Mouse (Mus musculus) intestine, postnatal 0 days (tissue): ENCODE results near the gene Spdef. TPM values are rescaled to one million over a fixed set of nuclear protein-coding genes. Genes with fewer than 3 reads are reported as not detected.

ENCODE experiments used
- ATAC-seq: fragments of 200-750 bp; cut with Nextera tagmentation; 2 replicates; pipeline ENCODE4 v1.8.0; 2017; ENCODE audit warnings: mild to moderate bottlenecking, moderate TSS enrichment, moderate library complexity
- H3K27ac ChIP-seq: fragments of 300-500 bp; sonication (generic); 2 replicates; pipeline ENCODE4 v1.5.1; 2014; ENCODE audit warnings: mild to moderate bottlenecking, low read depth, low read length, moderate library complexity
- H3K27me3 ChIP-seq: fragments of 300-500 bp; sonication (generic); replicated peaks from 2 replicates; pipeline ENCODE4 v1.6.1; 2014; ENCODE audit warnings: low read length, mixed read lengths; ENCODE audit not compliant: control insufficient read depth, insufficient read depth
- H3K36me3 ChIP-seq: fragments of 300-500 bp; sonication (generic); 2 replicates; pipeline ENCODE4 v1.6.1; 2014; ENCODE audit warnings: mild to moderate bottlenecking, moderate library complexity; ENCODE audit not compliant: control insufficient read depth, insufficient read depth
- H3K4me1 ChIP-seq: fragments of 300-500 bp; sonication (generic); replicated peaks from 2 replicates; pipeline ENCODE4 v1.6.1; 2014; ENCODE audit warnings: antibody characterized with exemption, low read length, mixed read lengths; ENCODE audit not compliant: control insufficient read depth, insufficient read depth
- H3K4me2 ChIP-seq: fragments of 300-500 bp; sonication (generic); replicated peaks from 2 replicates; pipeline ENCODE4 v1.6.1; 2014; ENCODE audit warnings: low read depth, mild to moderate bottlenecking, moderate library complexity
- H3K4me3 ChIP-seq: fragments of 300-500 bp; sonication (generic); 2 replicates; pipeline ENCODE4 v1.5.1; 2014; ENCODE audit warnings: low read depth, low read length
- H3K9ac ChIP-seq: fragments of 300-500 bp; sonication (generic); 2 replicates; pipeline ENCODE4 v1.6.1; 2014; ENCODE audit warnings: mild to moderate bottlenecking, low read depth, low read length
- H3K9me3 ChIP-seq: fragments of 300-500 bp; sonication (generic); 2 replicates; pipeline ENCODE4 v1.6.1; 2016; ENCODE audit warnings: mixed run types; ENCODE audit not compliant: control insufficient read depth
- CTCF ChIP-seq: sonication (generic); IDR thresholded peaks from 2 replicates; pipeline ENCODE4 v1.5.1; 2016; ENCODE audit warnings: low read depth, mild to moderate bottlenecking, control low read depth, antibody characterized with exemption, moderate library complexity
- WGBS: fragments of 180-500 bp; shearing (Covaris S2); extraction: QIAGEN DNeasy Blood & Tissue Kit; methylation state at CpG from one replicate; pipeline ENCODE4 v1.1.7; 2014; 5-methylcytosine and 5-hydroxymethylcytosine counted together
- polyA plus RNA-seq: library from polyadenylated mRNA; unstranded; fragments of >200 nt; fragmentation: Nextera tagmentation; extraction: Ambion mirVana; gene quantifications from 2 replicates; pipeline ENCODE4 v1.2.1, GENCODE M21; 2015

Gene Spdef
- 8.9 and 9.9 TPM in 2 replicates for polyA plus RNA-seq

DNA sequence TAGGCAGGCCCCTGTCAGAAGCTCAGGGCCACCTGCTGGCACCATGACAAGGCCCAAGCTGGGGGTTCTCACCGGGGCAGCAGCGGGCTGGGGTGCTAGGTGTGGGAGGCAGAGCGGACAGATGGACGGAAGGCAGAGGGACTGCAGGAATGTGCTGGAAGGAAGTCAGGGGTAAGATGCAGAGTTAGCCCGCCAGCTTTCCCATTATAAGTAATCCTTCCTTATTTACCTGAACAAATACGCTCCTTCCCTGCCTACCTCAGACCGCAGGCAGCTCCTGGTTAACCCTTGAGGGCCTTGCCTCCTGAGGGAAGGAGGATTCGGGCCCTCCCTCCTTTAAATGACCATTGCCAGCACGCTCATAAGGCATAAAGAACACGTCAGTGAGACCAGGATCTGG, at the start of gene Spdef:
Spdef (minus strand) TSS at position 186 of the 400 bp plus-strand sequence.
- no peak for TF ChIP-seq CTCF
- WGBS, result 56% methylated on average over 10 of the region's 10 CpGs
- Histone ChIP-seq H3K27me3 (no peaks in the 10 kb centered on the region), H3K9ac (0 out of 2 replicates have a peak within 1 kb of the TSS, but pooled peaks have one; percentile 7), H3K4me3 (0 out of 2 replicates have a peak within 1 kb of the TSS, but pooled peaks have one; percentile 9), H3K27ac (no peak within 1 kb of the TSS), H3K9me3 (no peaks in the 10 kb centered on the region), H3K4me1 (no peaks in the 10 kb centered on the region), H3K36me3 (no peaks in the 10 kb centered on the region), H3K4me2 (peak within 1 kb of the TSS; percentile 24; the same call in 1 of the 2 replicates)
- ATAC-seq, result no peak

DNA sequence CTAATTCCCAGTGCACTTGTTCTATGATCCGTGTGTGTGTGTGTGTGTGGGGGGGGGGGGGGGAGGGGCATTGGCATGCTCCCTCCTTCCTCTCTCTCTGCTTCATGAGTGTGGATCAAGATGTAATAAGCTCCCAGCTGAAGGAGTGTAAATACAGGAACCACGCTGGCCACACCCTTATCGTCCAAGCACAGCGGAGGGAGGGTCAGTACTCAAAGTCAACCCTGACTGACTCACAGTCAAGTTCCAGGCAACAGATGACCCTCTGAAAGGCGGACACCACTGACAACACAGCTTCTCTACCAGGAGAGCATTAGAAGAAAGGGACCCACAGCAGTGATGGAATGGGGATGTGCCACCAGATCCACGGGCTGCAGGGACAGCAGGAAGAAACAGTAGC, 49.1 kb upstream of the Spdef start:
- H3K4me3 ChIP-seq, result no peak overlapping the region
- TF ChIP-seq CTCF, result no peak
- H3K9ac ChIP-seq, result no peak overlapping the region
- WGBS, result 33% methylated on average over 6 of the region's 6 CpGs
- H3K27me3 ChIP-seq, result no peaks in the 10 kb centered on the region
- no peaks in the 10 kb centered on the region for H3K9me3 ChIP-seq
- H3K4me2 ChIP-seq, result no peak overlapping the region
- ATAC-seq, result no peak
- H3K4me1 ChIP-seq, result no peaks in the 10 kb centered on the region
- H3K27ac ChIP-seq, result 0 out of 2 replicates have a peak overlapping the region, but pooled peaks have one; percentile 35
- H3K36me3 ChIP-seq, result peaks cover 13% of the 10 kb centered on the region

DNA sequence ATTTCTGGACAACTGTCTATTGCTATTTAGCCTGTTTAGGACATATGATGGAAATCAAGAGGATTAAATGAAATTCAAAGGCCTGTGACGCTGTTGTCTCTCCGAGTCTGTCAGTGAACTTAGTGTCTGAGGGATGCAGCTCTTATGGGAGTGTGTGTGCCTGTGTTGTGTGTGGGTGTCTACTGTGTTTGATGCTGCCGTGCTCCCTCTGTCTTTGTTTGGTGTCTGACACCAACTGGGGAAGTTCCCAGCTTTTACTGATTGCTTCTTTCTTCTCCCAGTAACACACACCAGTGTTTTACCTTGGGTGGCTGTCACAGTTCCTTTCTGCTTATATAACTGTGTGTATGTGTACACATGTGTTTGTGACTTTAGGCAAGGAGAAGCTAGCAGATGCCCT, 45.4 kb upstream of the Spdef start:
- Histone ChIP-seq H3K4me3 (no peak overlapping the region), H3K4me2 (no peak overlapping the region), H3K27ac (no peak overlapping the region), H3K27me3 (no peaks in the 10 kb centered on the region), H3K36me3 (peaks cover 19% of the 10 kb centered on the region; the same call in 1 of the 2 replicates), H3K4me1 (no peaks in the 10 kb centered on the region), H3K9ac (no peak overlapping the region), H3K9me3 (no peaks in the 10 kb centered on the region)
- ATAC-seq, result no peak
- 93% methylated on average over 3 of the region's 3 CpGs for WGBS
- TF ChIP-seq CTCF, result no peak

DNA sequence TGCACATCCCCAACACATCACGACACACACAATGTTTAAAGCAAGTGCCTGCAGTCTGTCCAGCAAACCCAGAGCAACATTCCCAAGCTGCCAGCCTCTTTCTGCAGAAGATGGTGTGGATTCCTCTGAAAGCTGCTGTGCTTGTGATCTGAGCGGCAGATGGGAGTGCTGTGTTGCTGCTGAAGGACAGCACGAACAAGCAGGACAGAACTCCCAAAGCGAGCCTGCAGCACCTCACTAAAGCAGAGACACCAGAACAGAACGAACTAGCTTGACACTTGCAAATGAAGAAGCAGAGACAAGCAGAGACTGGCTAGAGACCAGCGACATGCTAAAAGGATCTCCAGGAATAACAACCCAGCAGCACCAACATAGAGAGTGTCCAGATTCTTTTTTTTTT, 42.9 kb upstream of the Spdef start:
- TF ChIP-seq CTCF, result no peak
- Histone ChIP-seq H3K4me3 (no peak overlapping the region), H3K4me1 (no peaks in the 10 kb centered on the region), H3K4me2 (no peak overlapping the region), H3K9ac (no peak overlapping the region), H3K27ac (no peak overlapping the region), H3K27me3 (no peaks in the 10 kb centered on the region), H3K36me3 (peaks cover 30% of the 10 kb centered on the region), H3K9me3 (no peaks in the 10 kb centered on the region)
- 80% methylated on average over 6 of the region's 6 CpGs for WGBS
- ATAC-seq, result no peak

DNA sequence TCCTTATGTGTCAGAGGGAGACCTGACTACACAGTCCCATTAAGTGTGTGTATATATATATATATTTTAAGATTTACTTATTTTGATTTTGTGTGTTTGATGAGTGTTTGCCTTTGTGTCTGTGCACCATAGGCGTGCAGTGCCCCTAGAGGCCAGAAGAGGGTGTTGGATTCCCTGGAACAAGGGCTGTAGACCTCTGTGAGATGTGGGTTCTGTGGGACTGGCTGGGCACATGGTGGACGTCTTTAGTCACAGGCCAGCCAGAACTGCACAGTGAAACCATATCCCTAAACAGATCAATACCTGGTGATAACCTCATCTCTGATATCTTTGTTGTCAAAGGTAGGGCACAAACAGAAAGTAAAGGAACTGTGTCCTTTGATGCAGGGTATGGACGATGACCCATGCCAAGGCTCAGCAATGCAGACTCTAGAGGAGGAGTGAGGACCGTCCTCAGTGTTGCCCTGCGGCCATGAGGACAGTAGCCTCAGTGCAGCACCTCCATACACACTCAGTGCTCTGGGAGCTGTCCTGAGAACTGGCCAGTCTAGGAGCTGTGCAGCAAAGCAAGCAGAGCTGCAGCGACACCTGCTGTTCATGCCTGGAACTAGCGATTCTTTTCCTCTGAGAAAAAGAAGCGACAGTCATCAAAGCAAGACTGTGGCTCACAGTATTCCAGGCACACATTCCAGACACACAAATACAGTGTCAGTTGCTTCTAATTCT, 40.2 kb upstream of the Spdef start:
- Histone ChIP-seq H3K36me3 (peaks cover 46% of the 10 kb centered on the region), H3K9me3 (no peaks in the 10 kb centered on the region; the same call in 1 of the 2 replicates), H3K9ac (no peak overlapping the region), H3K27me3 (no peaks in the 10 kb centered on the region), H3K27ac (no peak overlapping the region), H3K4me3 (no peak overlapping the region), H3K4me1 (no peaks in the 10 kb centered on the region), H3K4me2 (no peak overlapping the region)
- WGBS, result 58% methylated on average over 8 of the region's 8 CpGs
- peak; percentile 77 for ATAC-seq
- TF ChIP-seq CTCF, result peak; percentile 94

DNA sequence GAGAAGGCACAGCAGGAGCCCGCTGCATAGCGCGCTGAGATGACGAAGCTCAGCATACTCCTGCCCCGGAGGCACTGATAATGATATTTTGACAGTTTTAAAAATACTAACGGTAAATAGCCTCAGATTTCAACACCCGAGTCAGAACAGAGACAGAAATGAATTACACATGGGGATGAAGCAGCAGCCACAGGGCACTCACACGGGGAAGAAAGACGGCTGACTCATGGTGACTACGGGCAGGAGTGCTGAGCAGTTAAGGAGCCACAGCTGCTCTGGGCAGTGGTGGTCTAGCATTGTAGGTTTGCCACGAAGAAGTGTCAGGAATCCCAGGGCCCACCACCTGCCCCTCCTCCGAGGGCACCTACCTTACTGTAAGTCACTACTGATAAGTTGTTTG, 38.8 kb upstream of the Spdef start:
- no peak for ATAC-seq
- Histone ChIP-seq H3K9ac (no peak overlapping the region), H3K4me3 (no peak overlapping the region), H3K9me3 (no peaks in the 10 kb centered on the region; the same call in 1 of the 2 replicates), H3K4me1 (no peaks in the 10 kb centered on the region), H3K36me3 (peaks cover 51% of the 10 kb centered on the region), H3K27ac (no peak overlapping the region), H3K4me2 (no peak overlapping the region), H3K27me3 (no peaks in the 10 kb centered on the region)
- no peak for TF ChIP-seq CTCF
- 91% methylated on average over 12 of the region's 12 CpGs for WGBS
